Mouse (Mus musculus): Measurements from ENCODE around the gene Pla2r1.

Gene Pla2r1

DNA sequence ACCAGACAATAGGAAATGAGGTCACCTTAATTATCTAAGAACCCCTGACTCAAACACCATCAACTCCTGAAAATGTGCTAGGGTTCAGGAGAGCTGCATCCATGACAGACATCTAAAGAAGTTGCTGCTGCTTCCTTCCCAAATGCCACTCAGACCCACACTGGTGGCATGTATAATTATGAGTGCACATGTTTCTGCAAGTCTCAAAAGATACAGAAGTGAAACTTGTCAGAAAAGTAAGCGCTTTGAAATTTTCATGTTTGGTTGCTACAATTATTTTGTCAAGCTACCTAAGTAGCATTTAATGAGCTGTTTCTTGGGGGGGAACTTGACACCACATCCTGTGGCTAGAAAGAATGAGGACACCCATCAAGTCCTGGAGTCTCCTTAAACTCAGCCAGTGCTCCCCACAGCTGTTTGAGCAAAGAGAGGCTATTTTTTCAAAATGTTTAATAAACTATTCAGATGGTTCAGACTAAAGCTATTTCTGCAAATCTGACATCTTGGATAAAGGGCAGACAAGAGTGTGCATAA, 52.5 kb downstream of the Pla2r1 start:
- DNase-seq (ENCODE audit: low spot score in 2 of 2): no peak

DNA sequence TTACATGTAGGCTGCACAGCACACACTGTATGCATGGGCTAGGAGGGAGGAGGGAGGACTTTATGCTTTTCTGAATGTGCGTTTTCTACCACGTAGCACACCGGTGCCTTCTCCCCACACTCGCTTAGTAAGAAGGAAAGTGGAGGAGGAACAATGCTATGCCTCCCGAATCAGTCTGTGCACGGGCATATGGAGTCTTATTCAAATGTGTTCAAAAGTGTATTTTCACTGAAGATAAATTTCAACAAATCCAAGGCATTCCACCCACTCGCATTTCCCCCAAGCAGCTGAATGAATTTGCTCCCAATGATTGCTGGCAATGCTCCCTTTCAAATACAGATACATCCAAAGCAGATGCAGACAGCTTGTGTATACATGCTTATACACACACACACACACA, 73.2 kb downstream of the Pla2r1 start:
- DNase-seq (ENCODE audit: low spot score in 2 of 2): no peak

DNA sequence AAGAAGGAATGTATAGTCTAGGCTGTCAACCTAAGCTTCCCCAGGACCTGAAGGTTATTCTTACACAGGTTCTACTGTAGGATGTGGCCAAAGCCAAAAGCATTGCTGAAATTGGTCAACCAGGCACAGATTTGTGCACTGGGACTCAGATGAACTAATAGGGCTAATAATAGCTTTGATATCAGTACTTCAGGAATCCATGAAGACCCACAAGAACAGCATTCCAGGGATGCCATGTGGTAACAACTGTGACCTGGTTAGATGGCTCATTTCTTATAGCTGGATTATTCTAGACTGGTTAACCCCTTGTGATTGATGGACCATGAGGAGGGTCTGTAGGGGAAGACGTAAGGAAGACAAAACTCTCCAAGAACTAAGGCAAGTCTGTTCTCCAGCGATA, 74.3 kb downstream of the Pla2r1 start:
- DNase-seq (ENCODE audit: low spot score in 2 of 2): no peak

DNA sequence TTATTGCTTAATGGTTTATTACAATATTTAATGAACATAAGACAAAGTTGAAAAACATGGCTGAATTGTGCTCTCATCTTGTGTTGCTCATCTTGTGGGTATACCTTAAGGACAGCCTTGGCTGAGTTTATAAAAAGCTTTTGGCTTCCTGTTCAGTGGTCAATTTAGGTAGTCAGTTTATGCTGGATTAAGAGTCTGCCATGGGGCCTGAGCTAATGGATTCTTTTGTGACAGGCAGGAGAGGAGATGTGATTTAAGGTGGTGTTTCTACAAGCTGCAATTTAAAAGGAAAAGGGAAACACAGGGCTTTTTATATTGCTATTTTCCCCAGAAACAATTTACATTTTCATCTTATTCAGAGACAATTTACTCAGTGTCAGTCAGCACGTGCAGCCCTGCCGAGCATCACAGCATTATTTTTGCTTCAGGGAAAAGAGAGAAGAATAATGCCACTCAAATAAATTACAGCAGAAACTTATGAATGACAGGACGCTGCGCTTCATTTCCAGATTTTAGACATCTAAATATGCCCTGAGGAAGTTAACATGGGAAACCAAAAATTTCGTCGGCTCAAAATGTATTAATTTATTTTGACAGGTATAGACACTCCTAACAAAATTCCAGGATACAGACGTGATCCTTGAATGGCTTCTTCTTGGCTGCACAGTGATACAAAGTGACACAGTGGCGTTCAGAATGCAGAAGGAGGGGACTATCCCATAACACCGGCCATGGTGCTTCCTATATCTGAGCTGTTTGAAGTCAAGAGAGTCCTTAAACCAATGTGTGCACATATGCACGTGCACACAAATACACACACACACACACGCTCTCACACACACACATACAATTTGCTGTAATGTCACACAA, 84.0 kb downstream of the Pla2r1 start:
- no peak for DNase-seq (ENCODE audit: low spot score in 2 of 2)

DNA sequence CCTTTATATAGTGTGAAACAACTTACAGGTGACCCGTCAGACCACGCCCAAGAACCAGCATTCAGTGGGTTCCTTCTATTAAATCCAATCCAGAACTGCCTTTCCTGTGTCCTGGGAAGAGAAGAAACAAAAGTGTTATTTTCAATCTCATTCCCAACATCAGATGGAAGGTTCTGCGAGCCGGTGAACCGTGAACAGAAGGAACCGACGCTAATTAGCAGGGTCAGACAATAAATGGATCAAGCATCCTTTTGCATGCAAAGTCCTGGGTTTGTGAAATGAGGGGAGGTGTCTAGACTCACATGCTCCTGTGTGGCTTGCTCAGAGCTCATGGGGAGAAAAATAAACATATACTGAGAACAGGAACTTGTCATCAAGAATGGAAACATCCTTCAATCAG, 100.7 kb downstream of the Pla2r1 start:
- no peak for DNase-seq (ENCODE audit: low spot score in 2 of 2)

DNA sequence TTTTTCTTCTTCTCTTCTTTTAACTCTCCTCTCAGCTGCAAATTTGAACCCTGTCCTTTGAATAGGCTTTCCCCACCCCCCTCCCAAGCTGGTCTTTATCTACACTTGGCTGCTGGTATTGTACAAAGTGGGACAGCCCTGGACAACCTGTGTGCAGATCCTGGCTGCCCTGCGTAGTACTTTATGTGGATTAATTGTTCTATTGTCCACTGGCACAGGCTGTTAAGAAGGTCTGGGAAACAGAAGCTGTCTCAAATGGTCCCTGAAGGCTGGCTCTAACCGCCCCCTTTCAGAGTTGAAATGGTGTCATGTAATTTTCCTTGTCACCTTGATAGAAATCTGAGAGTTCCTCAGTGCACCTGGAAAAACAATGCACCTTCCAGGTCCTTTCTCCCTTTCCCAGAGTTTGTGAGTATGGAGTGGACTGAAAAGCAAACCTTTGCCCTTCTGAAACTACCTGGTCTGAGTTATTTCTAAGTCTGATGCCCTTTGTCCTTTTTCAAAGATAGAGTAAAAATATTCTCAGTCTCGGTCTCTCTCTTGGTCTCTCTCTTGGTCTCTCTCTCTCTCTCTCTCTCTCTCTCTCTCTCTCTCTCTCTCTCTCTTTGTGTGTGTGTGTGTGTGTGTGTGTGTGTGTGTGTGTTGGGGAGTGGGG, 101.9 kb downstream of the Pla2r1 start:
- DNase-seq (ENCODE audit: low spot score in 2 of 2): peak in 1 of 2 experiments; percentile 29

DNA sequence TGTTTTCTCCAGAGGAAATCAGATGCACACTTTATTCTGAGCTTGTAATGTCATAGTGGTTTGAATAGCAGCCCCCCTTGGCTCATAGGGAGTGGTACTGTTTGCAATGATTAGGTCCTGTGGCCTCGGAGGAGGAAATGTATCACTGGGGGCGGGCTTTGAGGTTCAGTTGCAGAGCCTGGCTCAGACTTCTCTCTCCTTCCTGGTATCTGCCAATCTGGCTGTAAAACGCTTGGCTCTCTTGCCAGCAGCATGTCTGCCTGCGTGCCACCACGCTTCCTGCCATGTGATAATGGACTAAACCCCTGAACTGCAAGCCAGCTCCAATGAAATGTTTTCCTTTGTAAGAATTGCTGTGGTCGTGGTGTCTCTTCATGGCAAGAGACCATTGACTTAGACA, 103.4 kb downstream of the Pla2r1 start:
- no peak for DNase-seq (ENCODE audit: low spot score in 2 of 2)

DNA sequence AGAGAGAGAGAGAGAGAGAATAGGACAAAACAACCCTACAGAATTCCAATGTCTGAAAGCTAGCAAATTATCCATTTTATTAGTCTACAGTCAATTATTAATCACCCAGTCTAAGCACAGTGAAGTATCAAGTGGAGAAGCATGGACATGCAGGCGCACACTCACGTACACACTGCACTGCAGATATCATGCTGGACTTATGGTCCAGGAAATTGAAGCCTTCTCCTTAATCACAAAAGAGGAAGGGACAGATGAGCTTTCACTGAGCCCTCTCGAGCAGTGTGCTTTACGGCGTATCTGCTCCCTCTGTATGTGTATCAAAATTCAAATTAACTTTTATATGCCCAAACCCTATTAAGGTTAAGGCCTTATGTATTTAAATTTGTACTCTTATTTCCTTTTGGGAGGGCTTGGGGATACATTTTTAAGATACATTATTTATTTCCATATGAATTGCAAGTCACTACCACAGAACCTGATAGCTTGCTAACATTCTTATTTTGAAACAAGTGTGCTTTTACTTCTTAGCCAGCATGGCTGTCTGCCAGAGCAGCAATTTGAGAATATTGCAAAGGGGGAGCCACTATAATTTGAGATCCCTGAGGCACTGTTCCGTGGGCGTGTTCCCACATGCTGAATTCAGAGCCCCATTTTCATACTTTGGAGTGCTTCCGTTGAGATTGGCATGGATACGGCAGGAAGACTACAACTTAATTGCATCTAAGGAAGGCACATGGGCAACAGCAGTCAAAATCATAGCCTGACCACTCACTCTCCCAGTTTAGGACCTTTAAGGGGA, 108.2 kb downstream of the Pla2r1 start:
- peak in 1 of 2 experiments; percentile 18 for DNase-seq (ENCODE audit: low spot score in 2 of 2)

DNA sequence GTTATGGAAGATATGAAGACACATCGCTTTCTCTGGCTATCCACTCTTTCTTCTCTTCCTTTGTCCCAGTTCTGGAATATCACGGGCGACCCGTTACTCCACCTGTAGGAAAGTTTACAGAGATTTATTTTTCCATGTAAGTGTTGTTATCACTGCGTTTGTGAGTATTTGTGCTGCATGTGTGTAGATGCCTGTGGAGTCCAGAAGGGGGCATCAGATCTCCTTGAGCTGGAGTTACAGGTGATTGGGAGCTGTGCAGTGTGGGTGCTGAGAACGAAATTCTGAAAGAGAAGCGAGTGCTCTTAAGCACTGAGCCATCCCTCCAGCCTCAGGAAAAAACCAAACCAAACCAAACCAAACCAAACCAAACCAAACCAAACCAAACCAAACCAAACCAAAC, 109.8 kb downstream of the Pla2r1 start:
- peak in 1 of 2 experiments; percentile 27 for DNase-seq (ENCODE audit: low spot score in 2 of 2)

DNA sequence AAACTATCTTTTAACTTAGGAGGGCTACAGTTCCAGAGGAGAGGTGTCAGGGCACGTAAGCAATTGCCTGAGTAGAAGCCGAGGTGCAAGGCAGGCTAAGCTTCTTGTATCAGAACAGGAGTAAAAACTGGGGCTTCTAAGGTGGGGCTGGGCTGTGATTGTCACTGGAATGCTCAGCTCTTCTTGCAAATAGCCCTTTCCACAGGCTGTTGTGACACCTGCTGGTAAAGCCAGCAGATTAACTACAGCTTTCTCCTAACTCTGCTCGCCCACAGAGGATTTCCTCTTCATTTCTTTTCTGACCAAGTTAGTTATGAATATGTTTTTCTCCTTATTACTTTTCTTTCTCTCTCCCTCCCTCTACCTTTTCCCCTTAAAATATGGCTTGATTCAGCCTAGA, 111.2 kb downstream of the Pla2r1 start:
- DNase-seq (ENCODE audit: low spot score in 2 of 2): no peak

DNA sequence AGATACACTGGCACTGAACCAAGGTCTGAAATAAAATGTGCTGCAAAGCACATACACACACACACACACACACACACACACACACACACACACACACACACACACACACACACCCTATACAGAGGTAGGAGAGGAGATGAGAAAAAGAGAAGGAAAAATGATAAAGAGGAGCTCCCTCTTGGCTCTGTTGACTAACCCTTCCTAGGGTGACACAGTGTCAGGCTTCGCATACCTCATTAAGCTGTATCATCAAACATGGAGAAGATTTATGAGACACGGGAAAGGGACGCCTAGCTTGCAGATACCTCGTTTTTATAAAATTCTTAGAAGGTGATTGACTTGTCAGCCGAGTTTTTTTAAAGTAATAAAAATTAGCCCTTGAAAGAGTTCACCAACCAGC, 116.3 kb downstream of the Pla2r1 start:
- no peak for DNase-seq (ENCODE audit: low spot score in 2 of 2)

DNA sequence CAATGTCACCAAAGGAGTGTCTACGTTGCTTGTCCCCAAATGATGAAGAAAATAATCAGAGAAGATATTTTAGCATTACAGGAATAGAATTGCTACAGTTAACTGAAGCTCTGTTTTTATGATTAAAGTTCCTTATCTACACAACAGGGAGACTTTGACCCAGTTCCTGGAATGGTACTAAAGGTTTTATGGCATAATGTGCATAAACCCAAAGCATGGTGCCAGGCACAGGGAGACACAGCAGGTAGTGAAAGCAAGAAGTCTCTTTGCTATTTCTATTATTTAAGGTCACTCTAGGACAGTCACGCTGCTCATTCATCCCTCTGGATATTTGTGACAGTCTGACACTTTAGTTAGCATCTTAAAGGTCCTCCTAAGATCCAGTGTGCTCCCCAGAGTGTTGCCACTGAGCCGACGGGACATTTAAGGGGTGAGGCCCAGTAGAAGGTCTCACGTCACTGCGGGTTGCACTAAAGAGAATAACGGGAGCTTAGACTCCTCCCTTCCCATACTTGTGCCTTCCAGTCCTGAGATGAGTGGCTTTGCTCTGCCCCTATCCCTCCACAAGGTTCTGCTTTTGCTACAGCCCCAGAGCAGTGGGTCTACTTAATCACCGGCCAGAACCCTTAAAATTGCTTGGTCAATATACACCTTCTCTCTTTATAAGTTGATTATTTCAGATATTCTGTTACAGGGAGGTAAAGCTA, 122.6 kb downstream of the Pla2r1 start:
- no peak for DNase-seq (ENCODE audit: low spot score in 2 of 2)

DNA sequence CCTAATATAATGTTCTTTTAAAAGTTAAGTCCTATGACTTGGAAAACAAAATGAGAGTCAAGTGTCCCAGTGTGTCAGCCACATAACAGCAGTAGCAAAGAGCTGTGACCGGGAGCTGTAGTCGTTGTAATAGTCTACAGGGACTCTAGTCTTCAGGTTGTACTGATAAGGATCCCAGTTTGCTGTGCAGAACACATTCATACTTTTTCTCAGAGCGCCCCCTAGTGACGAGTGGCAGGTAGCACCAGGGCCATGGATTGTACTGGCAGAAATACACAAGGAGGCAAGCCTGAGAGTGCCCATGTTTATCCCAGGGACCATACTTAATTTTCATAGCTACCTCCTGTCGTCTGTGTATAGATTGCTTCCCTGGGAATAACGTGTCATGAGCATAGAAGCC, 135.0 kb downstream of the Pla2r1 start:
- peak; percentile 56 to 85 for DNase-seq (ENCODE audit: low spot score in 2 of 2)

DNA sequence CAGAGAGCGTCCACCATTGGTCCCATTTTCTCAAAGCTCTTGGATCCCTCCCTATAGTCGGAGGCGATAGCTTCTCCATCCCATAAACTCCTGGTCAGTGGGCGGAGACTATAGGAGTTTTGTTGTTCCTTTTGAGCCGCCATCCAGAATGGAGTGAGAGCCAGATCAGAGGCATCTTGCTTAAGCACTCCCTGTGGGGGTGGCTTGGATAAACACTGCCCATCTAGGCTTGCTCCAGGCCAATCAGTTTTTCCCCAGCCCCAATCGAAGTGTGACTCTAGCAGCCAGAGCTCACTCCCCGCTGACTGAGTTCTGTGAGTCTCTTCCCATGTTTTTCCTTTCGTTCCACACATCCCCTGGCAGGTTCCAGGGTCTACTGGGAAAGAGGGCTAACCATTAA, 138.8 kb downstream of the Pla2r1 start:
- DNase-seq (ENCODE audit: low spot score in 2 of 2): no peak

DNA sequence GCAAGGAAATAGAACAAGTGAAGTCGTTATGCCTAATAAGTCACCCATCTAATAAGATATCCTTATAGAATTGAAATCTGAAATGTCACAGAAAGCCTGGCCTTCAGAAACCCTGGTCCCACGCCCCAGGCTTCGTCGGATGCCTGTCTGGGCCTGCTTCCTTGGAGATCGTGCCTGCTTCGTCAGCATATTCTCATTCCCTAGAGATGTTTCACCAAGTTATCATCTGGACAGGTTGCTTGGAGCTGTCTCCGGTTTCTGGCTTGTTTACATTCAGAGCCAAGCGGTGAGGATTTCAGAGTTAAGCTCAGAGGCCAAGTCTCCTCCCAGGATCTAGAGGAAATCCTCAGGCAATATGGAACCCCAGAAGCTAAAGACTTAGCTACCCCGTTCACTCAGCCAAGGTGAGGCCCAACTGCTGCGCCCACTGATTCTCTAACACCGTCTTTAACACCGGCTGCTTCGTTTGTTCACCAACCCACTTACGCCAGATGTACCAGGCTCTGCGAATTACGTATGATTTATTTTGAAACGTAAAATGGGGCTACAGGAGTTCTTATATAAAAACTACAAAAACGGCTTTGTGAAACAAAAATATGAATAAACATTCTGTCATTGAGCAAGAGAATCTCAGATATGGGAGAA, 140.0 kb downstream of the Pla2r1 start:
- DNase-seq (ENCODE audit: low spot score in 2 of 2): no peak

DNA sequence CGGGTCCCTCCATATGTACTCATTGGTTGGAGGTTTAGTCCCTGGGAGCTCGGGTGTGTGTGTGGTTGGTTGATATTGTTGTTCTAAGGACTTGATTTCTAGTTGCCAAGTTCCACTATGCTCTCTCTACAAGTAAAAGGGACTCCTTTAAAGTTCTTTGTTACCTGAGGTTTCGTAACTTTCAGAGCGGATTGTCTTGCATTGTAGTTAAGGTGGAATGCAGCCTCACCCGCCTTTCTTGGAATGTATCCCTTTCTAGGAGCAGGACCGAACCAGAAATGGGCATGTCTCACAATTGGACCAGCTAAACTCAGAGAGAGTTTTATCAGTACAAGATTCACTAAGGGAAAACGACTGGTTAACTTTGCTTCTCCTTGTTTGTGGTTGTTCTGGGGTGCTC, 141.9 kb downstream of the Pla2r1 start:
- no peak for DNase-seq (ENCODE audit: low spot score in 2 of 2)

DNA sequence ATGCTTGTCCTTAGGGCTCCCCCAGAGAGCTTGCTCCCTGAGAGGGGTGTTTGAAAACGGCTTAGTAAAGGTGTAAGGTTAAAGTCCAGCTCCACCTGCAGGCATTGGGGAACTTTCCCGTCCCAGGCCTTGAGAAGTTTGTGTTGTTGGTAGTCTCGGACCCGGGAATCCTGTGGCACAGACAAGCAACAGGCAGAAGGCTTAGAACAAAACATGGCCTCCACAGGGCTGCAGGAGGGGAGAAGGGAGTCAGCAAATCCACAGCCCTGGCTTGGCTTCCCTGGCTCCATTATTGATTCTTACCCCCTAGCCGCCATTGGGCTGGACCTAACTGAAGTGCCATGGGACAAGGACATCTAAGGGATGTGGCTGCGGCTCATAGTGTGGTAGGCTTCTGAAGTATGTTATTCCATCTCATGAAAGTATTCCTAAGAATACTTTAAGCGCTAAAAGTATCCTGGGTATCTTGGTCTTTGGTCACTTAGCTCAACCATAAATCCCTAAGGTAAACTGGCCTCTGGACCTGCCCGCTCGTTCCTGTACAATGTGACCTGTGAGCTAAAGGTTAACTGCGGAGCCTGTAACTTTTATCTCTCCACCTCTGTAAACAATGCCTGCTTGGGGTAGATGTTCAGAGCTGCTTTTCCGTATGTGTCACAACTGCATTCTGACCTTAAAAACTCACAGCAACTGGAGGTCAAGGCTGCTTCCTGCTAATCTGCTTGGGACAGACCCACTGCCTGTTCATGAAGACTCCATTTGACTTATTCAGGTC, 142.9 kb downstream of the Pla2r1 start:
- no peak for DNase-seq (ENCODE audit: low spot score in 2 of 2)

DNA sequence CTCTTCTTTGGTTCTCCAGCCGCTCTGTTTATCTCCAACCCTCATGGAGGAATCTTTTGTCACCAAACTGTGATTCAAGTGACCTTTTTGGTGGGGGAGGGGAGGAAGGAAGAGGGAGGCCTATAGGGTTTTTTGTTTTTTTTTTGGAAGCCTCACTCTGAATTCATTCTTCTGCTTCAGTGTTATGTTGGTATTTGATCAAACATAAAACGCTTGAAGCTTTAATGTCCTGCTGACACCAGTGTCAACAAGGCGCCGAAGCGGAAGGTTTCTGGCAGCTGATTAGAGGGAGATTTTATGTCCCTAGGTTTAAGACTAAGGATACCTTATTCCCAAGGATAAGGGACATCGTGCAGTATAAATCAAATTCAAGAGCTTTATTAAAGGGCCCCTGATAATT, 143.9 kb downstream of the Pla2r1 start:
- no peak for DNase-seq (ENCODE audit: low spot score in 2 of 2)

DNA sequence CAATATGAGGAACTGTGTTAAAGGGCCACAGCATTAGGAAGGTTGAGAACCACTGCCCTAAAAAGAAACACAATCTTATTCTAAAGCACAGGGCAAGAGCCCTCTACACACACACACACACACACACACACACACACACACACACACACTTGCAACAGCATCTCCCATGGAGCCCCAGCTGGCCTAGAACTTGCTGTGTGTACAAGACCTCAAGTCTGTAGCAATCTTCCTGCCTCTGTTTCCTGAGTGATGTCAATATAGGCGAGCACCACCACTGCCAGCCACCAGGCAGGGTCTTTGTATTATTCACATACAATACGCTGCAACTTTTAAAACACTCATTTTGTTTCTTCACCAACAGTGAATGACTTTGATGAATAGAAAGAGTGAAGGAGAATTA, 145.7 kb downstream of the Pla2r1 start:
- DNase-seq (ENCODE audit: low spot score in 2 of 2): no peak

DNA sequence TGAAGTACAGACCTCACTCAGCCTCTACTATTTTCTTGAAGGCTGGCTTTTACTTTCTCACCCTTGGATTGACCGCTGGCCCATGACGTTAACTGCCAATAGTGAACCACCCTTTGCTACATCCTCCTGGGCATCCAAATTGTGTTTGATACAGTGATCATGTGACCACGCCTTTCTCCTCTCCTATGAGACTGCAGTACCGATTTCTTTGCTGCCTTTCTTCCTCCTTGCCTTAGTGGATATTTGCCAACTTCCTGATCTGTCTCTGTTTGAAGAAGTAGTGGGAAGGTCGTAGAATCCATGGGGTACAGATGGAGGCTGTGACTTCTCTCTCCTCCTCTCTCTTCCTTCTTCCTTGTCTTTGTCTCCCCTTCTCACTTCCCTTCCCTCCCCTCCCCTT, 147.7 kb downstream of the Pla2r1 start:
- no peak for DNase-seq (ENCODE audit: low spot score in 2 of 2)

All from spleen, postnatal 4 days (tissue).